Mouse (Mus musculus) liver, embryonic 14.5 days (tissue): ENCODE data around the gene Ell. TPM values are rescaled to one million over a fixed set of nuclear protein-coding genes. Genes with fewer than 3 reads are reported as not detected.

Experiments used
- ATAC-seq: fragments of 200-750 bp; cut with Nextera tagmentation; 2 replicates; pipeline ENCODE4 v1.8.0; 2017; ENCODE audit warnings: moderate number of reproducible peaks, mild to moderate bottlenecking, moderate library complexity; ENCODE audit not compliant: insufficient read depth
- DNase-seq, 3 experiments: peaks; one replicate each; pipeline ENCODE4 v3.0.0-alpha.2; 2012 to 2013; ENCODE audit warnings: low read depth in 3 of 3, low spot score in 3 of 3
- H3K27ac ChIP-seq: fragments of 300-500 bp; sonication (generic); 2 replicates; pipeline ENCODE4 v1.5.1; 2014; ENCODE audit warnings: moderate library complexity, mild to moderate bottlenecking, control low read depth, inconsistent platforms
- H3K27me3 ChIP-seq: fragments of 300-500 bp; sonication (generic); 2 replicates; pipeline ENCODE4 v1.6.1; 2014; ENCODE audit warnings: mild to moderate bottlenecking, low read length, moderate library complexity; ENCODE audit not compliant: control insufficient read depth, insufficient read depth
- H3K36me3 ChIP-seq: fragments of 300-500 bp; sonication (generic); replicated peaks from 2 replicates; pipeline ENCODE4 v1.6.1; 2014; ENCODE audit warnings: low read depth; ENCODE audit not compliant: control insufficient read depth, insufficient read depth
- H3K4me1 ChIP-seq, 2 experiments: fragments of 200-500 bp in 1 of 2; fragments of 300-500 bp in 1 of 2; sonication (generic) in 1 of 2; replicated peaks; 2 replicates each; pipeline ENCODE4 v1.6.1; 2012 to 2014; ENCODE audit warnings: antibody characterized with exemption in 1 of 2, inconsistent platforms in 1 of 2, low read length in 1 of 2; ENCODE audit not compliant: control insufficient read depth in 2 of 2, insufficient read depth in 2 of 2
- H3K4me2 ChIP-seq: fragments of 300-500 bp; sonication (generic); 2 replicates; pipeline ENCODE4 v1.6.1; 2014; ENCODE audit warnings: low read depth, mild to moderate bottlenecking, control low read depth, moderate library complexity
- H3K4me3 ChIP-seq, 2 experiments: fragments of 200-500 bp in 1 of 2; fragments of 300-500 bp in 1 of 2; sonication (generic) in 1 of 2; 2 replicates each; pipeline ENCODE4 v1.5.1; 2012 to 2014; ENCODE audit warnings: low read depth in 2 of 2, low read length in 2 of 2, mild to moderate bottlenecking in 2 of 2, control low read depth in 1 of 2, inconsistent platforms in 1 of 2, moderate library complexity in 1 of 2; ENCODE audit not compliant: insufficient read depth in 1 of 2
- H3K9ac ChIP-seq: fragments of 300-500 bp; sonication (generic); replicated peaks from 2 replicates; pipeline ENCODE4 v1.6.1; 2014; ENCODE audit warnings: mild to moderate bottlenecking, control low read depth, moderate library complexity
- H3K9me3 ChIP-seq: fragments of 300-500 bp; sonication (generic); 2 replicates; pipeline ENCODE4 v1.6.1; 2016; ENCODE audit warnings: low read length, mixed read lengths; ENCODE audit not compliant: control insufficient read depth
- CTCF ChIP-seq: IDR thresholded peaks from 2 replicates; pipeline ENCODE4 v1.5.1; 2016; ENCODE audit warnings: antibody characterized with exemption, low read depth, control low read depth
- EP300 ChIP-seq: IDR thresholded peaks from 2 replicates; pipeline ENCODE4 v1.6.1; 2016; ENCODE audit warnings: antibody characterized with exemption, low read depth
- WGBS: fragments of 180-500 bp; shearing (Covaris S2); extraction: QIAGEN DNeasy Blood & Tissue Kit; methylation state at CpG from one replicate; pipeline ENCODE4 v1.1.7; 2014; ENCODE audit not compliant: insufficient replicate concordance; 5-methylcytosine and 5-hydroxymethylcytosine counted together
- polyA plus RNA-seq, 2 experiments: library from polyadenylated mRNA; depleted of rRNA in 1 of 2; stranded (reverse) in 1 of 2; unstranded in 1 of 2; fragments of >200 nt; fragmentation: Nextera tagmentation in 1 of 2; extraction: Ambion mirVana in 1 of 2; gene quantifications; 2 replicates each; pipeline versions ENCODE4 v1.2.1 to v1.2.3; 2012 to 2014

Ell gene
- polyA plus RNA-seq, 2 experiments, result 7.7 to 8.9 TPM

DNA sequence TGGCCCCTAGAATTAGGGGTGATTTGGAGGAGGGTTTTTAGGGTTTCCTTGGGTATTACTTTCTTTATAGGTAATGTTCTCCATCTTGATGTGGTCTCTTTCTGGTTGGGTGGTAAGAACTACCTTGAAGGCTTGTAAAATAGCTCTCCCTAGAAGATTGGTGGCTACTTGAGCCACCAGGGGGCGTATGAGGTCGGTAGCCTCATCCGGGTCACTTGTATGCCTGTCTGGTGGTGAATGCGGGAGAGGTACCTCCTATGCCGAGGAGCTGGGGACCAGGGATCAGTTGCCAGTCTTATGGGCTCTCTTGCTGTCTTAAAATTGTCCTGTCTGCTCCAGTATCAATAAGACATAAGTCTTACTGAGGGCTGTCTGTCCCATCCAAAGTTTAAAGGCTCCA lies 85.8 kb downstream of the Ell start:
- Histone ChIP-seq H3K27ac (no peak overlapping the region), H3K9me3 (no peaks in the 10 kb centered on the region), H3K4me1 (peaks cover 41 to 42% of the 10 kb centered on the region in 2 experiments), H3K36me3 (no peaks in the 10 kb centered on the region), H3K4me2 (no peak overlapping the region), H3K9ac (no peak overlapping the region), H3K4me3 (no peak overlapping the region), H3K27me3 (no peaks in the 10 kb centered on the region)
- TF ChIP-seq EP300 (no peak), CTCF (peak; percentile 83)
- 27% methylated on average over 5 of the region's 5 CpGs for WGBS
- DNase-seq (no peak), ATAC-seq (no peak)

DNA sequence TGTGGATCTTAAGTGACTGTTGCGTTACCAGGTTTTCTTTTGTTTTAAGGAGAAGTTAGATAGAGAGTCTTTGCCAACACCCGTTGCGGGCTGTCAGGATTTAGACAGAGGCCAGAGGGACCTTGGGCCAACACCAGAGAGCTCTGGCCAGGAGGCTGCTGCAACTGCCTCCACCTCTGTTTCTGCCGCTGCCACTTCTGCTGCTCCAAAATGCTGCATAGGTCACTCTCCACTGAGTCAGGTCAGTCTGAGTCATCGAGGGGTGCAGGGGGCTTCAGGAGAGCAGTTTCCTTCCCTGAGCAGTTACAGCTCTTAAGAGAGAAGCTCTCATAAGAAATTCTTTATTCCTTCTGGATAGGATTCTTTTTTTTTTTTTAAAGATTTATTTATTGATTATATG lies 87.8 kb downstream of the Ell start:
- Histone ChIP-seq H3K9ac (no peak overlapping the region), H3K36me3 (no peaks in the 10 kb centered on the region), H3K27ac (no peak overlapping the region), H3K4me1 (peaks cover 35 to 41% of the 10 kb centered on the region in 2 experiments), H3K27me3 (peaks cover 8% of the 10 kb centered on the region), H3K4me2 (no peak overlapping the region), H3K4me3 (no peak overlapping the region), H3K9me3 (no peaks in the 10 kb centered on the region)
- no peak for TF ChIP-seq CTCF
- no peak for TF ChIP-seq EP300
- DNase-seq (no peak), ATAC-seq (no peak)
- 73% methylated on average over 5 of the region's 5 CpGs for WGBS

DNA sequence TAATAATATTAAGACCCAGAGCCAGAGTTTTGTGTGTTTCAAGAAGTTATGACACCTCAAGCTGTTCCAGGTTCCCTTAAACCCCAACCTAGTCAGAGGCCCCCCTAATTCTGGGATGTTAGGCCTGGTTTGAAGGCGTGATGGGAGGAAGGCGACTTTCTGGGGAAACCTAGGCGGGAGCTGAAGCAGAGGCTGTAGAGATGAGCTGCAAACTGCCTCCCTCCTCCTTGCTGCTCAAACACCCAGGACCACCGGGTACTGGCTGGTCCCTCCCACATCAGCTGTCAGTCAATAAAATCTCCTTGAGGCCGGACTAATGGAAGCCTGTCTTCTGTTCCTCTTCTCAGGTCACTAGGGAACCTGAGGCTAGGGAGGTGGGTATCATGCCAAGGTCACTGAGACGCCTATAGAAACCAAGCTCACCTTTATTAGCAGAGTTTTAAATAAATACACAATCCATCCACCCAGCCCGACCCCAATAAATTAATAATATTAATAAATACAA lies 89.8 kb downstream of the Ell start:
- H3K27ac ChIP-seq, result peak overlapping the region; percentile 57

DNA sequence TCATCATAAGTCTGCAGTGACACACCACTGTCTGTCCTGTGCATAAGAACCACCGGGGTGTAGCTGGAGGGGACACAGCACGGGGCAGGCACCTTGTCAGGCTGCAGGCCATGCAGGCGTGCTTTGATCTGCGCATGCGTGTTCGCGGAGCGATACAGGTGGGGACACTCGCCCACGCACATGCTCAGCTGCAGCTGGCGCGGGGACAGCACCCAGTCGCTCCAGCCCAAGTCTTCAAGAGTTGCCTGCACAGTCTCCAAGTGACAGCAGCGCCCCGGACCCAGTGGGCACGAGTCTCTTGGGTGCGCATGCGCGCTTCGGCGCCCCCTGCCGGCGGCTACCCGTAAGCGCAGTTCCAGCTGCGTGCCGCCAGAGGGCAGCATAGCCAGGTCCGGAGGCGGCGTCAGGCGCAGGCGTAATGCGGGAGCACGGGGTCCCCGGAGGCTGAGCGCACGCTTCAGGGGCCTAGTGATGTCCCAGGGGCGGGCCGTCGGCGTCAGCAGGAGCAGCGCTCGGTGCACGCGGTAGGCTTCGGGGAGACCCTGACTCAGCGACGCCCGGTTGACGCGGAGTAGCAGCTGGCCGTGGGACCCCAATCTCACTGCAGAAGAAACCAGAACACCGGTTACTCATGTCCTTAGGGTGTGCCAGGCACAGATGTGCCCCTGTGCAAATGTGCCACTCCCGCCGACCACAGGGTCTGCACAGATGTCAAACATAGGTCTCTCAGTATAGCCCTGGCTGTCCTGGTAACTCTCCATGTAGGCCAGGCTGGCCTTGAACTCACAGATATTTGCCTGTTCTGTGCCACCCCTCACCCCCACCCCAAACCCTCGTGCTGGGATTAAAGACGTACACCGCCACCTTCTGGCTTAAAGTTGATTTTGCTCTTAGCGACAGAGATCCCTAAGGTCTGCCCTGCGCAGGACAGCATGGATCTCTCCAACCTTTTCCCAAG lies 90.6 kb downstream of the Ell start:
- peak overlapping the region; percentile 57 for H3K27ac ChIP-seq
- ATAC-seq, result peak; percentile 79
- no peaks in the 10 kb centered on the region for H3K9me3 ChIP-seq
- peak overlapping the region; percentile 72 for H3K9ac ChIP-seq
- 1% methylated on average over 60 of the region's 60 CpGs for WGBS
- H3K36me3 ChIP-seq, result no peaks in the 10 kb centered on the region
- peak in 2 of 3 experiments; percentile 62 to 76 for DNase-seq
- TF ChIP-seq CTCF (peak; percentile 100), EP300 (no peak)
- peaks cover 12 to 22% of the 10 kb centered on the region in 2 experiments for H3K4me1 ChIP-seq
- peak overlapping the region; percentile 81 for H3K4me2 ChIP-seq
- peaks cover 8% of the 10 kb centered on the region for H3K27me3 ChIP-seq
- H3K4me3 ChIP-seq, result peak overlapping the region; percentile 71

More for the DNA sequence above, 89.8 kb downstream of the Ell start:
- ATAC-seq (no peak), DNase-seq (no peak)
- Histone ChIP-seq H3K4me1 (peaks cover 17 to 25% of the 10 kb centered on the region in 2 experiments), H3K9me3 (no peaks in the 10 kb centered on the region), H3K9ac (peak overlapping the region; percentile 72), H3K36me3 (no peaks in the 10 kb centered on the region), H3K4me2 (peak overlapping the region; percentile 81), H3K27me3 (peaks cover 8% of the 10 kb centered on the region), H3K4me3 (peak overlapping the region in 1 of 2 experiments; percentile 71; a peak in 2 of 4 replicates)
- TF ChIP-seq CTCF (no peak), EP300 (no peak)
- WGBS, result 59% methylated on average over 7 of the region's 7 CpGs
